Mouse (Mus musculus) heart, embryonic 12.5 days (tissue): ENCODE measurements at regions not wholly inside any gene's neighbourhood (a gene's known extent, or its start where the extent isn't known, plus 50 kb on each side); places are given as distances from the start of the nearest gene placed in this dataset.

Source experiments
- ATAC-seq: fragments of 200-750 bp; cut with Nextera tagmentation; 2 replicates; pipeline ENCODE4 v1.8.0; 2017; ENCODE audit warnings: moderate TSS enrichment, moderate library complexity; ENCODE audit not compliant: insufficient number of reproducible peaks, low FRiP score
- H3K27ac ChIP-seq: fragments of 300-500 bp; sonication (generic); 2 replicates; pipeline ENCODE4 v1.5.1; 2016; ENCODE audit warnings: mild to moderate bottlenecking, moderate library complexity; ENCODE audit not compliant: poor library complexity, severe bottlenecking
- H3K27me3 ChIP-seq: fragments of 300-500 bp; sonication (generic); replicated peaks from 2 replicates; pipeline ENCODE4 v1.6.1; 2016; ENCODE audit warnings: mild to moderate bottlenecking, moderate library complexity
- H3K36me3 ChIP-seq: fragments of 300-500 bp; sonication (generic); 2 replicates; pipeline ENCODE4 v1.6.1; 2016; ENCODE audit warnings: mild to moderate bottlenecking, moderate library complexity
- H3K4me1 ChIP-seq: fragments of 300-500 bp; sonication (generic); replicated peaks from 2 replicates; pipeline ENCODE4 v1.6.1; 2016; ENCODE audit warnings: mild to moderate bottlenecking
- H3K4me2 ChIP-seq: fragments of 300-500 bp; sonication (generic); 2 replicates; pipeline ENCODE4 v1.6.1; 2016; ENCODE audit warnings: mild to moderate bottlenecking, moderate library complexity
- H3K4me3 ChIP-seq: fragments of 300-500 bp; sonication (generic); 2 replicates; pipeline ENCODE4 v1.5.1; 2016; ENCODE audit warnings: mild to moderate bottlenecking
- H3K9ac ChIP-seq: fragments of 300-500 bp; sonication (generic); 2 replicates; pipeline ENCODE4 v1.6.1; 2016; ENCODE audit warnings: mild to moderate bottlenecking, moderate library complexity
- H3K9me3 ChIP-seq: fragments of 300-500 bp; sonication (generic); replicated peaks from 2 replicates; pipeline ENCODE4 v1.6.1; 2016; ENCODE audit warnings: mild to moderate bottlenecking, moderate library complexity
- WGBS: fragments of 180-500 bp; shearing (Covaris S2); methylation state at CpG from one replicate; pipeline ENCODE4 v1.1.7; 2016; 5-methylcytosine and 5-hydroxymethylcytosine counted together

DNA sequence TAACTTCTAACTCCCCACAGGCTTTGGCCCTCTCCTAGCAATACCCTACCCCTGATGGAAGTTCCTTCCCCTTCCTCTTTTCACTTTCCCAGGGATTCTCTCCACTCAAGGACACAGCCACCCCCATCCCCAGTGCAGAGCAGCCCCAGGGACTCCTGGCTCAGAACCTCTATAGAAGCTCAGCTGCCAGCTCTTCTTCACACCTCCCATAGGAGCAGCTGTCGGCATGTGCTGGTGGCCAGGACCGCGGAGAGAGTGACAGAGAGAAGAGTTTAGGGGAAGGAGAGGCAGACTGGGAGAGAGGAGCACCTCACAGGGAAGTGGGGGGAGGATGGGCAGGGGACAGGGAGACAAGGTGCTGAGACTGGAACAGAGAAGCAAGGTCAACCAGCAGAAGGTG, 199.8 kb upstream of the Csf3r start:
- H3K4me3 ChIP-seq = no peak overlapping the region
- no peak for ATAC-seq
- whole genome bisulfite sequencing = 11% methylated on average over 3 of the region's 3 CpGs
- no peak overlapping the region for H3K4me2 ChIP-seq
- H3K9me3 ChIP-seq = no peaks in the 10 kb centered on the region
- H3K27ac ChIP-seq = no peak overlapping the region
- no peaks in the 10 kb centered on the region for H3K4me1 ChIP-seq
- peaks cover 18% of the 10 kb centered on the region for H3K27me3 ChIP-seq
- H3K36me3 ChIP-seq = no peaks in the 10 kb centered on the region
- no peak overlapping the region for H3K9ac ChIP-seq

GRCm38 (mm10) chr4:125826416-125826815, 197.9 kb upstream of the Csf3r start:
- Histone ChIP-seq H3K4me1 (no peaks in the 10 kb centered on the region), H3K9me3 (no peaks in the 10 kb centered on the region), H3K27ac (no peak overlapping the region), H3K9ac (no peak overlapping the region), H3K27me3 (peaks cover 18% of the 10 kb centered on the region), H3K36me3 (no peaks in the 10 kb centered on the region), H3K4me2 (no peak overlapping the region), H3K4me3 (no peak overlapping the region)
- ATAC-seq = no peak
- WGBS = 71% methylated on average over 5 of the region's 5 CpGs

DNA sequence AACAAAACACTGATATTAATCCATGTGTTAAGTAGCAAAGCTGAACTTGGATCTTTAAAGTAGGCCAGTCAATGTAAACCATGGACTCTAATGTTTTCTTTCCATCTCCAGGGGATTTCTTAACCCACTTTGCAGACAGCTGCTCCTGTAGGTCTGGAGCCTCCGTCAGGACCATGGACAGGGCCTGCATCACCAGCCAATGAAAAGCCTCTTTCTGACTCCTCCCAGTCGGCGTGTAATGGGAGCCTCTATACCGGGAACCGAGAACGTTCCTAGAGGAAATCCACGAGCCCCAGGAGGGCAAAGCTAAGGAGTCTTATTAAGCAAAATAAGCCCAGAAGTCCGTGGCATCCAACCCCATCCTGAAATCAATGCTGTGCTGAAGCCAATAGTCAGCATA, 189.1 kb upstream of the Csf3r start:
- H3K9me3 ChIP-seq = peaks cover 3% of the 10 kb centered on the region; the same call in 1 of the 2 replicates
- WGBS = 0% methylated on average over 8 of the region's 8 CpGs
- no peak overlapping the region for H3K27ac ChIP-seq
- no peak overlapping the region for H3K4me2 ChIP-seq
- H3K36me3 ChIP-seq = no peaks in the 10 kb centered on the region
- no peak overlapping the region for H3K4me3 ChIP-seq
- peaks cover 10% of the 10 kb centered on the region for H3K27me3 ChIP-seq
- H3K4me1 ChIP-seq = no peaks in the 10 kb centered on the region
- no peak overlapping the region for H3K9ac ChIP-seq
- no peak for ATAC-seq

GRCm38 (mm10) chr4:125847568-125847967, 176.8 kb upstream of the Csf3r start:
- 82% methylated on average over 3 of the region's 3 CpGs for WGBS
- no peak for ATAC-seq

GRCm38 (mm10) chr4:125850300-125850699, 174.1 kb upstream of the Csf3r start:
- WGBS = 9% methylated on average over 4 of the region's 4 CpGs
- no peak overlapping the region for H3K4me2 ChIP-seq
- H3K9me3 ChIP-seq = no peaks in the 10 kb centered on the region
- no peaks in the 10 kb centered on the region for H3K36me3 ChIP-seq
- ATAC-seq = no peak
- no peak overlapping the region for H3K9ac ChIP-seq
- peaks cover 5% of the 10 kb centered on the region; the same call in 1 of the 2 replicates for H3K27me3 ChIP-seq
- no peaks in the 10 kb centered on the region for H3K4me1 ChIP-seq
- H3K27ac ChIP-seq = no peak overlapping the region
- H3K4me3 ChIP-seq = no peak overlapping the region

More at GRCm38 (mm10) chr4:125847568-125847967, 176.8 kb upstream of the Csf3r start:
- Histone ChIP-seq H3K27me3 (peaks cover 5% of the 10 kb centered on the region; the same call in 1 of the 2 replicates), H3K9ac (no peak overlapping the region), H3K36me3 (no peaks in the 10 kb centered on the region), H3K9me3 (no peaks in the 10 kb centered on the region), H3K4me1 (no peaks in the 10 kb centered on the region), H3K4me2 (no peak overlapping the region), H3K4me3 (no peak overlapping the region), H3K27ac (no peak overlapping the region)

DNA sequence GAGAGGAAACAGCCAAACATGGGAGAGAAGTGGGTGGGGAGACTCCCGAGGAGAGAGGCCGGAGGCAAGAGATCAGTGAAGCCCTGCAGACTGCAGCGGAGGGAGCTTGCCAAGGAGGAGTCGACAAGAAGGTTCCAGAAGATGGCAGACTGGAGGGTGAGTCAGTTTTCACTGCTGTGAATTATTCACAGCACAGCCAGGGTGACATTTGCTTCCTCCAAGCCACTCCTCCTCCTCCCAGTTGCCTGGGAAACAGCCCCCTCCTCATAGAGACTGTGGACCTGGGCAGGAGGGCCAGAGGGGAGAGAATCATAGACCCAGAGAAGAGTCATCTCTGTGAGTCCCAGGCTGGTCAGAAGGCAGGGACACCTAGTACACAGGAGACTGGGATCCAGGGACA, 171.8 kb upstream of the Csf3r start:
- no peak overlapping the region for H3K4me3 ChIP-seq
- 0 out of 2 replicates have a peak, but pooled peaks cover 4% of the 10 kb centered on the region for H3K4me1 ChIP-seq
- H3K9ac ChIP-seq = no peak overlapping the region
- peaks cover 5% of the 10 kb centered on the region; the same call in 1 of the 2 replicates for H3K27me3 ChIP-seq
- no peak overlapping the region for H3K27ac ChIP-seq
- no peak overlapping the region for H3K4me2 ChIP-seq
- H3K36me3 ChIP-seq = no peaks in the 10 kb centered on the region
- WGBS = 54% methylated on average over 4 of the region's 4 CpGs
- H3K9me3 ChIP-seq = no peaks in the 10 kb centered on the region
- ATAC-seq = no peak

GRCm38 (mm10) chr4:125855983-125856591, 168.3 kb upstream of the Csf3r start:
- Histone ChIP-seq H3K9ac (no peak overlapping the region), H3K4me3 (no peak overlapping the region), H3K27me3 (peaks cover 3% of the 10 kb centered on the region; the same call in 1 of the 2 replicates), H3K36me3 (no peaks in the 10 kb centered on the region), H3K27ac (no peak overlapping the region), H3K4me2 (no peak overlapping the region), H3K9me3 (no peaks in the 10 kb centered on the region), H3K4me1 (0 out of 2 replicates have a peak, but pooled peaks cover 4% of the 10 kb centered on the region)
- no peak for ATAC-seq
- 32% methylated on average over 11 of the region's 11 CpGs for WGBS

DNA sequence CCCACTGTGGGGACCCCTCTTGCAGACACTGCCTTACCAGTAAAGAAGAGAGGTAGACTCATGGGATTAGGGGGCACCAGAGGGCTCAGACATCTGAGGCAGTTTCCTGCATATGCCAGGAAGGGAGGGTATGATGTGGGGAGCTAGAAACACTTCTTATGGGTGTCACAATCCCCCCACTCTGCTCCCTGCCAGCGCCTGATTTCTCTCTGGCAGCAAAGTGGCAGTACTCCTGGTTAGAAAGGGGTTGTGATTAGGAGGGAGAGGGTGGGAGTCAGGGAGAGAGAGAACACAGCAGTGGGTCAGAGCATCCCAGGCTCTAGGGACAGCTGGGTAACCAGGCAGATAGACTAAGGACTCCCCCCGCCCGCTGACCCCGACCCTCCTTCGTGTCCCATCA, 167.6 kb upstream of the Csf3r start:
- H3K27me3 ChIP-seq = peaks cover 3% of the 10 kb centered on the region; the same call in 1 of the 2 replicates
- H3K36me3 ChIP-seq = no peaks in the 10 kb centered on the region
- no peak overlapping the region for H3K27ac ChIP-seq
- H3K4me1 ChIP-seq = 0 out of 2 replicates have a peak, but pooled peaks cover 4% of the 10 kb centered on the region
- no peaks in the 10 kb centered on the region for H3K9me3 ChIP-seq
- WGBS = 60% methylated on average over 5 of the region's 5 CpGs
- ATAC-seq = no peak
- no peak overlapping the region for H3K9ac ChIP-seq
- H3K4me2 ChIP-seq = no peak overlapping the region
- no peak overlapping the region for H3K4me3 ChIP-seq

DNA sequence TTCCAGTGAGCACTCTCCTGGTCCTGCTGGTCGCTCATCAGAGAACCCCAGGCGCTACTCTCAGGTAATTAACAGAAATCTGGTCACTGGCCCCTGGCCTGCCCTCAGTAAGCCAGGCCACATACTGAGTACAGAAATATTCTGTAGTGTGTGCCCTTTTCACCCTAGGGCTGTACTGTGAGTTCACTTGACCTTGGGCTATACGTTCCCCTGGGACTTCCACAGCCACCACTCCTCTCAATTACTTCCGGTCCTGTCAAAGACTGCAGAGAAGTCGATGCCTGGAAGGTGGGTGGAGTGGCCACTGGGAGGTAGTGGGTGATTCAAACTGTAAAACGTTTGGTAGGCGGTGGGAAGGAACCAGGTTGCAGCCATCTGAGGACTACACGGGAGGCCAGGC, 159.3 kb upstream of the Csf3r start:
- WGBS = 17% methylated on average over 8 of the region's 8 CpGs
- no peak for ATAC-seq
- Histone ChIP-seq H3K27me3 (peaks cover 7% of the 10 kb centered on the region; the same call in 1 of the 2 replicates), H3K27ac (no peak overlapping the region), H3K36me3 (no peaks in the 10 kb centered on the region), H3K9ac (no peak overlapping the region), H3K9me3 (no peaks in the 10 kb centered on the region), H3K4me1 (no peaks in the 10 kb centered on the region), H3K4me3 (no peak overlapping the region), H3K4me2 (no peak overlapping the region)

DNA sequence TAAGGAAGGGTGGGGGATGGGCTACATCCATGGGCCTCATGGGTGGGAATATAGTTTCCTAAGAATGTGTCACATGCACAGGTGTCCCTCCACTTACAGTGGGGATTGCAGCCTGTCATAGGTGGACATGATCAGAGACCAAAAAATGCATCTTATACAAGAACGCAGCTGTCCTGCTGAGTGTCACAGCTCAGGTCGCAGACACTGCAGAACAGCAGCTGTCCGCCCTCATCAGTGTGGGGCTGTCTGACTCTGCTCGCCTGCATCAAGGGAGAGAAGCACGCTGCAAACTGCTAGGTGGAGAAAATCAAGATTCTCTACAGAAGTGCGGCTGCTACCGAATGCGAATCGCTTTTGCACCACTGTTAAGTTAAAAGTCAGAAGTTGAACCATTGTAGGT, 158.6 kb upstream of the Csf3r start:
- 67% methylated on average over 9 of the region's 9 CpGs for WGBS
- no peak for ATAC-seq

GRCm38 (mm10) chr4:125871211-125871610, 153.1 kb upstream of the Csf3r start:
- WGBS = 73% methylated on average over 13 of the region's 13 CpGs
- ATAC-seq = no peak
- H3K27ac ChIP-seq = no peak overlapping the region
- H3K4me2 ChIP-seq = no peak overlapping the region
- no peaks in the 10 kb centered on the region for H3K27me3 ChIP-seq
- no peaks in the 10 kb centered on the region for H3K36me3 ChIP-seq
- H3K4me1 ChIP-seq = no peaks in the 10 kb centered on the region
- H3K4me3 ChIP-seq = no peak overlapping the region
- H3K9me3 ChIP-seq = no peaks in the 10 kb centered on the region
- no peak overlapping the region for H3K9ac ChIP-seq

More for the DNA sequence above, 158.6 kb upstream of the Csf3r start:
- Histone ChIP-seq H3K4me1 (no peaks in the 10 kb centered on the region), H3K27me3 (peaks cover 5% of the 10 kb centered on the region; the same call in 1 of the 2 replicates), H3K9me3 (no peaks in the 10 kb centered on the region), H3K27ac (no peak overlapping the region), H3K4me2 (no peak overlapping the region), H3K4me3 (no peak overlapping the region), H3K36me3 (no peaks in the 10 kb centered on the region), H3K9ac (no peak overlapping the region)

DNA sequence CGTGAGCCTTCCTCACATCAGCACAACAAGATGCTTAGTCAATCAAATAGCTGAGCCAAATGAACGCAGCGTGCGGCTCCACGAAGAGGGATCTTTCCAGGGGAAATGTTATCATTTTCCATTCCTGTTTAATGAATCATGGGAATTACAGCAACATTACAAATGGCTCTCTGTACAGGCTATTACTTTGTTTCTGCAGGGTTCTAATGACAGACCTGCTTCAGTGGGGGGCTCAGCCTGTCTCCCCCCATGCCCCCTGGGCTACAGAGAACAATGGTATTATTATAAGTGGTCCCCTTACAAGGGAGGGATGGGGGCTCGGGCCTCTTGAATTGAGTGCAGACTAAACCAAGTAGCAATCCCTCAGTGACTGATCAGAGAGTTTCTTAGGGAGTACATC, 144.3 kb upstream of the Csf3r start:
- no peaks in the 10 kb centered on the region for H3K9me3 ChIP-seq
- H3K4me2 ChIP-seq = no peak overlapping the region
- no peak for ATAC-seq

More for the DNA sequence above, 144.3 kb upstream of the Csf3r start:
- Histone ChIP-seq H3K4me1 (peaks cover 17% of the 10 kb centered on the region), H3K36me3 (no peaks in the 10 kb centered on the region), H3K9ac (no peak overlapping the region), H3K27me3 (no peaks in the 10 kb centered on the region), H3K4me3 (no peak overlapping the region), H3K27ac (no peak overlapping the region)
- WGBS = 53% methylated on average over 6 of the region's 6 CpGs
